Mouse (Mus musculus): ENCODE data around the gene Alx3. TPM values are rescaled to one million over a fixed set of nuclear protein-coding genes. Genes with fewer than 3 reads are reported as not detected.

The Alx3 gene
- polyA plus RNA-seq, 1 experiment from 2014 or later: 0.10 TPM

GRCm38 (mm10) chr3:107581103-107582010 is 13.5 kb upstream of the Alx3 start:
- CTCF ChIA-PET: interaction anchor here (0.6 to 6.6 kb wide), 12 partner anchors 8 to 34 kb away, joined by 3 to 78 read pairs (median 8); partner anchors contain the start of genes Alx3 and Ubl4b
- ATAC-seq: no peak
- POLR2A ChIA-PET: interaction anchor here (0.7 to 1.3 kb wide), 3 partner anchors 9 to 26 kb away, joined by 4 read pairs; no protein-coding TSS in a partner anchor
- in situ Hi-C loops (cut with MboI; ENCODE audit: low pct_unique_long_range_greater_than_20kb): no loop called here
- no peak for DNase-seq (ENCODE audit: low read depth, low spot score)
- no peak for TF ChIP-seq CTCF (IDR thresholded peaks at IDR 0.05)
- H3K27me3 ChIP-seq: peaks cover 17% of the 10 kb centered on the region

- peaks cover 17% of the 10 kb centered on the region for H3K27me3 ChIP-seq
- in situ Hi-C loops (cut with MboI; ENCODE audit: low pct_unique_long_range_greater_than_20kb): no loop called here
- ATAC-seq: no peak
- CTCF ChIA-PET: interaction anchor here (3.5 to 6.6 kb wide), 2 partner anchors 11 to 22 kb away, joined by 21 to 78 read pairs; no protein-coding TSS in a partner anchor
- POLR2A ChIA-PET: interaction anchor here (0.7 kb wide), 1 partner anchor 25 kb away, joined by 4 read pairs; no protein-coding TSS in a partner anchor
- TF ChIP-seq CTCF (IDR thresholded peaks at IDR 0.05): no peak
- no peak for DNase-seq (ENCODE audit: low read depth, low spot score)
These were observed 12.5 kb upstream of the Alx3 start for GRCm38 (mm10) chr3:107582130-107582874.

GRCm38 (mm10) chr3:107582875-107583767 is 11.7 kb upstream of the Alx3 start:
- CTCF ChIA-PET: interaction anchor here (1.1 kb wide), 1 partner anchor 8 kb away, joined by 3 read pairs; no protein-coding TSS in a partner anchor
- no peak for ATAC-seq
- in situ Hi-C loops (cut with MboI; ENCODE audit: low pct_unique_long_range_greater_than_20kb): no loop called here

GRCm38 (mm10) chr3:107583893-107584292 is 10.9 kb upstream of the Alx3 start:
- DNase-seq (ENCODE audit: low read depth, low spot score) (no peak), ATAC-seq (no peak)
- POLR2A ChIA-PET: no interaction called here
- H3K27me3 ChIP-seq: peaks cover 17% of the 10 kb centered on the region
- no peak for TF ChIP-seq CTCF (IDR thresholded peaks at IDR 0.05)
- CTCF ChIA-PET: interaction anchor here (1.1 to 2.2 kb wide), 2 partner anchors 9 to 25 kb away, joined by 3 to 8 read pairs; no protein-coding TSS in a partner anchor
- in situ Hi-C loops (cut with MboI; ENCODE audit: low pct_unique_long_range_greater_than_20kb): no loop called here

More at GRCm38 (mm10) chr3:107582875-107583767, 11.7 kb upstream of the Alx3 start:
- H3K27me3 ChIP-seq: peaks cover 17% of the 10 kb centered on the region
- POLR2A ChIA-PET: no interaction called here
- no peak for TF ChIP-seq CTCF (IDR thresholded peaks at IDR 0.05)
- DNase-seq (ENCODE audit: low read depth, low spot score): no peak

- ChIA-PET CTCF (interaction anchor here (1.2 to 2.5 kb wide), 3 partner anchors 14 to 27 kb away, joined by 3 to 14 read pairs (median 4); no protein-coding TSS in a partner anchor), POLR2A (no interaction called here)
- no peak for DNase-seq (ENCODE audit: low read depth, low spot score)
- ATAC-seq: no peak
- peaks cover 12% of the 10 kb centered on the region for H3K27me3 ChIP-seq
- no peak for TF ChIP-seq CTCF (IDR thresholded peaks at IDR 0.05)
- in situ Hi-C loops (cut with MboI; ENCODE audit: low pct_unique_long_range_greater_than_20kb): no loop called here
These were observed 8.3 kb upstream of the Alx3 start for GRCm38 (mm10) chr3:107586504-107586903.

GRCm38 (mm10) chr3:107591612-107592011 is 3.2 kb upstream of the Alx3 start:
- ChIA-PET POLR2A (interaction anchor here (0.5 kb wide), 1 partner anchor 11 kb away, joined by 4 read pairs; no protein-coding TSS in a partner anchor), CTCF (interaction anchor here (1.2 to 1.6 kb wide), 3 partner anchors 11 to 33 kb away, joined by 3 to 4 read pairs (median 3); no protein-coding TSS in a partner anchor)
- H3K27me3 ChIP-seq: no peaks in the 10 kb centered on the region
- TF ChIP-seq CTCF (IDR thresholded peaks at IDR 0.05): no peak
- no peak for DNase-seq (ENCODE audit: low read depth, low spot score)
- in situ Hi-C loops (cut with MboI; ENCODE audit: low pct_unique_long_range_greater_than_20kb): no loop called here
- no peak for ATAC-seq

GRCm38 (mm10) chr3:107593632-107594031 is 1.2 kb upstream of the Alx3 start:
- DNase-seq (ENCODE audit: low read depth, low spot score) (no peak), ATAC-seq (no peak)
- H3K27me3 ChIP-seq: no peaks in the 10 kb centered on the region
- no peak for TF ChIP-seq CTCF (IDR thresholded peaks at IDR 0.05)
- CTCF ChIA-PET: interaction anchor here (0.9 to 2.3 kb wide), 4 partner anchors 10 to 35 kb away, joined by 3 to 16 read pairs (median 5); no protein-coding TSS in a partner anchor
- POLR2A ChIA-PET: no interaction called here
- in situ Hi-C loops (cut with MboI; ENCODE audit: low pct_unique_long_range_greater_than_20kb): no loop called here

GRCm38 (mm10) chr3:107595264-107595937 is 570 bp downstream of the Alx3 start:
- H3K27me3 ChIP-seq: no peaks in the 10 kb centered on the region
- ATAC-seq (no peak), DNase-seq (ENCODE audit: low read depth, low spot score) (no peak)
- no peak for TF ChIP-seq CTCF (IDR thresholded peaks at IDR 0.05)
- ChIA-PET CTCF (interaction anchor here (2.3 kb wide), 1 partner anchor 15 kb away, joined by 16 read pairs; no protein-coding TSS in a partner anchor), POLR2A (no interaction called here)
- in situ Hi-C loops (cut with MboI; ENCODE audit: low pct_unique_long_range_greater_than_20kb): no loop called here

- ChIA-PET CTCF (no interaction called here), POLR2A (no interaction called here)
- in situ Hi-C loops (cut with MboI; ENCODE audit: low pct_unique_long_range_greater_than_20kb): no loop called here
- ATAC-seq: no peak
- TF ChIP-seq CTCF (IDR thresholded peaks at IDR 0.05): no peak
- no peak for DNase-seq (ENCODE audit: low read depth, low spot score)
- no peaks in the 10 kb centered on the region for H3K27me3 ChIP-seq
These were observed 1.2 kb downstream of the Alx3 start for GRCm38 (mm10) chr3:107595938-107596461.

All from Patski (cell line).